Mouse (Mus musculus) ES-CJ7 (cell line): ENCODE data around the gene Zfp354b.

Experiments used
- DNase-seq: peaks from one replicate; pipeline ENCODE4 v3.0.0; 2011; ENCODE audit warnings: low read depth, low spot score

Zfp354b gene

GRCm38 (mm10) chr11:50886231-50886932, 45.1 kb downstream of the Zfp354b start:
- DNase-seq, result peak; percentile 9

GRCm38 (mm10) chr11:50883756-50884155, 47.7 kb downstream of the Zfp354b start:
- DNase-seq, result peak; percentile 17

- peak; percentile 19 for DNase-seq
Observed at GRCm38 (mm10) chr11:50878641-50879040, 52.8 kb downstream of the Zfp354b start.
